Mouse (Mus musculus) T-cell, adult 66 days (primary cell): ENCODE measurements around the gene Wdr5b. TPM values are rescaled to one million over a fixed set of nuclear protein-coding genes. Genes with fewer than 3 reads are reported as not detected.

Experiments used
- total RNA-seq, 2 experiments: library from RNA; stranded (reverse); gene quantifications; 3 replicates in 1 of 2; 4 replicates in 1 of 2; pipeline ENCODE4 v1.2.4; 2023

Wdr5b gene
- 10 to 100 TPM; 11.3 to 13.3 TPM for total RNA-seq

DNA sequence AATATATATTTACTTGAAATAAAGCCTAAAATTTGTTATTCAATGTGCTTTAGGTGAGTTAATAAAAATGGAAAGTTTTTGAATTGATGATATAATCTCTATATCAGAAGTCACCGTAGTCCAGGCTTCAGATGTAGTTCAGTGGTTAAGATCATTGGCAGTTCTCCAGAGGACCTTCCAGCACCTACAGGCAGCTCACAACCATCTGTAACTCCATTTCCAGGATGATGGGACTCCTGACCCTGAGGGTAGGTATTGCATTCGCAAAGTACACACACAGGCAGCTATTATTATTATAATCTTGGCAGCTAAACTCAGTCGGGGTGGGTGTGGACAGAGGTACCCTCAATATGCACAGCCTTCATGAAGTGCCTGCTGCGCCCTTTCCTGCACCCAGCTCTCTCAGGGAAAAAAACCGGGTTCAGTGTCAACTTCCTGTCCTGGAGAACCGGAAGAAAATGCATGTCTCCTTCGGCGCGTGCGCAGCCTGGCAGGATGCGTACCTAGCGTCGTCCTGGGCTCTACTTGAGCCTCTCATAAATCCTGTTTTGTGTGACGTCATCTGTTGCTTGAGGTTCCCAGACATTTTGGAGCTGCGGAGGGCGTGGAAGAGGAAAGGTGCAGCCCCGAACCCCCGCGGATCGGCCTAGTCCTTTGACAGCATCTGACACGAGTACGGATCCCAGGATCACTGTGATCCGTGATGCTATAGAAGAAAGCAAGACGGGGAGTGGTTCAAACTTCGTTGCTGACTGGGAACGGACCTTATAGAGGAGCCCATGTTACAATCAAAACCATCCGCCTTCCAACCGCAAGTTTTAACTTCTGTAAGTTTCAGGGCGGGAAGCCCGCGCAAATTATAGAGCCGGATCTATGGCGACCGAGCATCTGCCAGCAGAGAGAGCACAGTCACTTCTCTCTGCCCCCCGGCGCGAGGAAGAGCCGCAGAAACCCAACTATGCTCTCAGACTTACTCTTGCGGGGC is at the start of gene Wdr5b:
Gene Wdr5b (plus strand): TSS at position 551 of the 985 bp plus-strand sequence.

GRCm38 (mm10) chr16:36071450-36072379 is 30.7 kb downstream of the Wdr5b start, which contains the start of the genes Fam162a and Ccdc58:
TSS of gene Fam162a (minus strand) at chr16:36071594.
TSS of gene Ccdc58 (plus strand) at chr16:36071685.

Other genes starting within 250 kb of the Wdr5b start
- 10 to 100 TPM; 61.0 to 78.7 TPM for gene Parp14, start 169.6 kb upstream of the Wdr5b start, total RNA-seq
- gene Parp9, start 102.7 kb upstream of the Wdr5b start, total RNA-seq: 10 to 100 TPM; 57.1 to 69.5 TPM
- 10 to 100 TPM; 58.0 to 67.3 TPM for gene Dtx3l, start 102.0 kb upstream of the Wdr5b start, total RNA-seq
- 10 to 100 TPM; 74.8 to 81.7 TPM for gene Kpna1, start 62.4 kb upstream of the Wdr5b start, total RNA-seq
- gene Fam162a, start 30.4 kb downstream of the Wdr5b start, total RNA-seq: 10 to 100 TPM; 47.8 to 49.0 TPM
- gene Ccdc58, start 30.5 kb downstream of the Wdr5b start, total RNA-seq: 10 to 100 TPM; 38.1 to 43.4 TPM
- not detected for gene Csta1, start 90.1 kb downstream of the Wdr5b start, total RNA-seq
- gene Stfa2l1, start 115.6 kb downstream of the Wdr5b start, total RNA-seq: not detected
- not detected for gene Gm5483, start 143.0 kb downstream of the Wdr5b start, total RNA-seq
- gene Gm5416, start 169.2 kb downstream of the Wdr5b start, total RNA-seq: not detected
- gene 2010005H15Rik, start 180.3 kb downstream of the Wdr5b start, total RNA-seq: not detected
- gene Stfa1, start 235.8 kb downstream of the Wdr5b start, total RNA-seq: not detected